Mouse (Mus musculus) liver, embryonic 13.5 days (tissue): ENCODE measurements around the gene Gpr18. TPM values are rescaled to one million over a fixed set of nuclear protein-coding genes. Genes with fewer than 3 reads are reported as not detected.

Source experiments
- ATAC-seq: fragments of 200-750 bp; cut with Nextera tagmentation; 2 replicates; pipeline ENCODE4 v1.8.0; 2017; ENCODE audit warnings: low read depth, mild to moderate bottlenecking, moderate number of reproducible peaks, moderate library complexity
- DNase-seq: peaks from one replicate; pipeline ENCODE4 v3.0.0; 2022
- H3K27ac ChIP-seq: fragments of 300-500 bp; sonication (generic); 2 replicates; pipeline ENCODE4 v1.5.1; 2015; ENCODE audit warnings: moderate library complexity, mild to moderate bottlenecking, inconsistent platforms
- H3K27me3 ChIP-seq: fragments of 300-500 bp; sonication (generic); 2 replicates; pipeline ENCODE4 v1.6.1; 2015; ENCODE audit warnings: mild to moderate bottlenecking, inconsistent platforms
- H3K36me3 ChIP-seq: fragments of 300-500 bp; sonication (generic); 2 replicates; pipeline ENCODE4 v1.6.1; 2015; ENCODE audit warnings: mild to moderate bottlenecking, inconsistent platforms
- H3K4me1 ChIP-seq: fragments of 300-500 bp; sonication (generic); replicated peaks from 2 replicates; pipeline ENCODE4 v1.6.1; 2015; ENCODE audit warnings: inconsistent platforms
- H3K4me2 ChIP-seq: fragments of 300-500 bp; sonication (generic); 2 replicates; pipeline ENCODE4 v1.6.1; 2015; ENCODE audit warnings: inconsistent platforms, mild to moderate bottlenecking, moderate library complexity
- H3K4me3 ChIP-seq: fragments of 300-500 bp; sonication (generic); replicated peaks from 2 replicates; pipeline ENCODE4 v1.5.1; 2015; ENCODE audit warnings: mild to moderate bottlenecking, inconsistent platforms
- H3K9ac ChIP-seq: fragments of 300-500 bp; sonication (generic); 2 replicates; pipeline ENCODE4 v1.6.1; 2015; ENCODE audit warnings: mild to moderate bottlenecking, inconsistent platforms
- H3K9me3 ChIP-seq: fragments of 300-500 bp; sonication (generic); replicated peaks from 2 replicates; pipeline ENCODE4 v1.6.1; 2016; ENCODE audit warnings: inconsistent platforms
- WGBS: fragments of 180-500 bp; shearing (Covaris S2); methylation state at CpG from one replicate; pipeline ENCODE4 v1.1.7; 2015; ENCODE audit not compliant: insufficient replicate concordance; 5-methylcytosine and 5-hydroxymethylcytosine counted together
- polyA plus RNA-seq: library from polyadenylated mRNA; unstranded; fragments of >200 nt; fragmentation: Nextera tagmentation; extraction: Ambion mirVana; gene quantifications from 2 replicates; pipeline ENCODE4 v1.2.1, GENCODE M21; 2015

The Gpr18 gene
- polyA plus RNA-seq, 1 experiment from 2014 or later = not detected

DNA sequence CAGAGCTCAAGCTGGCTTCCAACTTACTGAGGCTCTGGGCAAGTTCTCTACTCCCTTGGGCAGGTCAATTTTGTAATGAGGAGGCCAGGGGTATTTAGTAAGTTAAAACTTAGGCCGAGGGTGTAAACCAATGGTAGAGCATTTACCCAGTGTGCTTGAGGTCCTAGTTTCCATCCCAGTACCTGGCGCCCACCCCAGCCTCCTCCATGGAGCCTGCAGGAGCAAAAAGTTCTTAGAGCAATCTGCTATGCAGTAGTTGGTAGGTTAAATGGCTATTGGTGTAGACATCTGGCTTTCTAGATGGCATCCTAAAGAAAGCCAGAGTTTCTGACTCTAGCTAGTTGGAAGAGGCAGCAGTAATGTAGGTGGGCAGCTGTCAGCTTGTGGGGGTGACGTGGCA, 33.9 kb upstream of the Gpr18 start:
- H3K27me3 ChIP-seq = no peaks in the 10 kb centered on the region
- 64% methylated on average over 3 of the region's 3 CpGs for WGBS
- ATAC-seq (no peak), DNase-seq (no peak)
- no peak overlapping the region for H3K4me2 ChIP-seq
- H3K9ac ChIP-seq = no peak overlapping the region
- no peak overlapping the region for H3K27ac ChIP-seq
- no peak overlapping the region for H3K4me3 ChIP-seq
- peaks cover 20% of the 10 kb centered on the region for H3K4me1 ChIP-seq
- H3K36me3 ChIP-seq = peaks cover 4% of the 10 kb centered on the region; the same call in 1 of the 2 replicates
- H3K9me3 ChIP-seq = no peaks in the 10 kb centered on the region

DNA sequence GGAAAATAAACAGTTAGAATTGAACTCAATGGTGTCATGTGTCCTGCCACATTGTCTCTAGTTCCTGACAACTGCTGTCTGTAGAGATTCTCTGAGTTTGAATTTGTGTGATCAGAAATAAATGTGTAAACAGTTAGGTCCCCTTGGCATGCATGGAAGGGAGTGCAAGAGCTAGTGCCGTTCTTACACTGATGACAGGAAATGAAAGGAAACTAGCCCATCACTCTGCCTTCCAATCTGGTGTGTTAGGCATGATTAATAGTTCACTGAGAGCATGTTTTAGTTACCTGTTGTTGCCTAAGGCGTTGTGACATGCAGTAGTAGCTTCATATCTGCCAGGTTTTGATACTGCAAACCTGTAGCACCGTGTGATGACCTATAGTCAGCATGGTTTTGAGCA, 32.4 kb upstream of the Gpr18 start:
- no peaks in the 10 kb centered on the region for H3K9me3 ChIP-seq
- H3K4me3 ChIP-seq = no peak overlapping the region
- WGBS = 61% methylated on average over 3 of the region's 3 CpGs
- no peak for DNase-seq
- H3K9ac ChIP-seq = no peak overlapping the region
- no peak overlapping the region for H3K4me2 ChIP-seq
- H3K27ac ChIP-seq = no peak overlapping the region
- 0 out of 2 replicates have a peak, but pooled peaks cover 3% of the 10 kb centered on the region for H3K36me3 ChIP-seq
- H3K27me3 ChIP-seq = no peaks in the 10 kb centered on the region
- no peak for ATAC-seq
- H3K4me1 ChIP-seq = peaks cover 20% of the 10 kb centered on the region

DNA sequence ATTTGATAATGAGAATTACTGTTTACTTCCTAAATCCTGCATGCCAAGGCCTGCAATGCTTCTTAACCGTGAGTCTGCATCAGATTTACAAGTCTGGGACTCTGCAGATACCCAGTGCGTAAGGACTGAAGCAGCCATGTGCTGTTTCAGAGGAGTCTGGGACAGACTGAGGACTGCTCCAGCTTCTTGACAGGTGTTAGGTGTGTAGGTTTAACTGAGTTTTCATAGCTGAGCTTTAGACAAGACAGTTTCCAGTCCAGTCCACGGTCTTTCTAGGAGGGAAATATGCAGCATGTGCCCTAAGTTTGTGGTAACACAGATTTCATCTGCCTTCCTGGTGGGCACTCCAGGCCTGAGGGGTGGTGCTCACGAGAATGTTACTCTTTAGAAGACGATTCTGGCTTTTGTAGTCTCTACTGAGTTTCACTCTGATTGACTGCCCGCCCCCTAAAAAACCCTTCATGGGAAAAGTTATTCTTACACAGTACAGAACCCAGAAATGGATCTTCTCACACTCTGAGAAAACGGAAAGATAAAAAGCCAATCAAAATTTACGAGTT, 31.7 kb upstream of the Gpr18 start:
- Histone ChIP-seq H3K27me3 (no peaks in the 10 kb centered on the region), H3K9me3 (no peaks in the 10 kb centered on the region), H3K27ac (no peak overlapping the region), H3K4me2 (no peak overlapping the region), H3K9ac (no peak overlapping the region), H3K4me3 (no peak overlapping the region), H3K36me3 (no peaks in the 10 kb centered on the region), H3K4me1 (peaks cover 20% of the 10 kb centered on the region)
- ATAC-seq (no peak), DNase-seq (no peak)
- 59% methylated on average over 8 of the region's 8 CpGs for WGBS

DNA sequence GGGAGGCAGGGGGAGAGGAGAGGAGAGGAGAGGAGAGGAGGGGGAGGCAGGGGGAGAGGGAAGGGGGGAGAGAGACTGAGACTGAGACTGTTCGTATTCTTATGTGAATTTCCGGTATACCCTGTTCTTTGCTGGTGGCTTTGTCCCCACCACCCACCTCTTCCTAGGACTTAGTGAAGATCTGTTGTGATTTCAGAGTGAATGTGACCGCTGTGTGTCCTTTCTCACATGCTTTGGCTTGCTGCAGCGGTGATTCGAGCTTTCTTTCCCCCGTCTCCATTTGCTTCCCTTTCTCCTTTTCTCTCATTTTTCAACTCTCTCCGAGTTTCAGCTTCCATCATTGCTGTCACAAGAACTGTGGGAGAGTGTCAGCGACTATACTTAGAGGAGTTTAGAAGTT, 31.1 kb upstream of the Gpr18 start:
- H3K9ac ChIP-seq = no peak overlapping the region
- ATAC-seq (no peak), DNase-seq (no peak)
- no peak overlapping the region for H3K4me2 ChIP-seq
- H3K36me3 ChIP-seq = no peaks in the 10 kb centered on the region
- H3K27me3 ChIP-seq = no peaks in the 10 kb centered on the region
- no peak overlapping the region for H3K27ac ChIP-seq
- WGBS = 66% methylated on average over 8 of the region's 8 CpGs
- H3K4me1 ChIP-seq = peaks cover 15% of the 10 kb centered on the region
- no peak overlapping the region for H3K4me3 ChIP-seq
- no peaks in the 10 kb centered on the region for H3K9me3 ChIP-seq

DNA sequence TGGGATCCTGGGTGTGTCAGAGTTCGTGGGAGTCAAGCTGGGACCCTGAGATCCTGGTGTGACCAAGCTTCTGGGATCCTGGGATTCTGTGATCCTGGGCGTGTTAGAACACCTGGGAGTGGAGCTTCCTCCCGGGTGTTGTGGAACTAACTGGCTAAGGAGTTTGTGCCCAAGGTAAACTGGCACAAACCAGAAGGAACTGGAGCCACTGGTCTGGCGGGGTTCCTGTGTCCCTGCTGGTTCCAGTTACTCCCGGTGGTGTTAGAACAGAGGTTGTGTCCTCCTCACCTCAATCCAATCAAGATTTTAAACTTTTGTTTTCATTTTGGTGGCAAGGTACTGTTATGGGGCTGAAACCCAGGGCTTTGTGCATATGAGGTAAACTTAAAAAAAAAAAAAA, 30.6 kb upstream of the Gpr18 start:
- WGBS = 58% methylated on average over 5 of the region's 5 CpGs
- no peak overlapping the region for H3K4me3 ChIP-seq
- no peak overlapping the region for H3K27ac ChIP-seq
- no peak for ATAC-seq
- no peak overlapping the region for H3K9ac ChIP-seq
- peaks cover 9% of the 10 kb centered on the region for H3K4me1 ChIP-seq
- H3K27me3 ChIP-seq = no peaks in the 10 kb centered on the region
- DNase-seq = no peak
- H3K4me2 ChIP-seq = no peak overlapping the region
- H3K9me3 ChIP-seq = no peaks in the 10 kb centered on the region
- no peaks in the 10 kb centered on the region for H3K36me3 ChIP-seq

DNA sequence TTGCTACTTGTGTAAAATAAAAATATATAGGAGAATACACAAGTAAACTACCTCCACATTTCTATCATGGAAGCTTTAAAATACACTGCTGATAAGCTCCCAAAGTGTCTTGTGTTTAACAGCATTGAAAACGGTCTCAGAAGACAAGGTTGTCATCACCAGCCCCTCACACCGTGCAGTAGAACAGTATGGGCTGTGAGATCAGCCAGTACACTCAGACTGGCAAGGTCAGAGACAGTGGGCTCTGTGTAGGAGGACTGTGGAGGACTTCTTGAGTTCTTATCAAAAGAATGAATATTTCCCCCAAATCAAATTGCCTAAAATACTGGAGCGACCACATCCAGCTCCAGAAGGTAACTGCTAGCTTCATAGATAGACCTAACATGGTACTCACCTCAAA, 24.0 kb upstream of the Gpr18 start:
- 0 out of 2 replicates have a peak, but pooled peaks cover 8% of the 10 kb centered on the region for H3K36me3 ChIP-seq
- 70% methylated on average over 3 of the region's 3 CpGs for WGBS
- H3K27ac ChIP-seq = no peak overlapping the region
- no peak overlapping the region for H3K9ac ChIP-seq
- no peak for DNase-seq
- H3K4me1 ChIP-seq = peaks cover 5% of the 10 kb centered on the region
- no peak for ATAC-seq
- no peaks in the 10 kb centered on the region for H3K9me3 ChIP-seq
- no peak overlapping the region for H3K4me3 ChIP-seq
- no peak overlapping the region for H3K4me2 ChIP-seq
- no peaks in the 10 kb centered on the region for H3K27me3 ChIP-seq

DNA sequence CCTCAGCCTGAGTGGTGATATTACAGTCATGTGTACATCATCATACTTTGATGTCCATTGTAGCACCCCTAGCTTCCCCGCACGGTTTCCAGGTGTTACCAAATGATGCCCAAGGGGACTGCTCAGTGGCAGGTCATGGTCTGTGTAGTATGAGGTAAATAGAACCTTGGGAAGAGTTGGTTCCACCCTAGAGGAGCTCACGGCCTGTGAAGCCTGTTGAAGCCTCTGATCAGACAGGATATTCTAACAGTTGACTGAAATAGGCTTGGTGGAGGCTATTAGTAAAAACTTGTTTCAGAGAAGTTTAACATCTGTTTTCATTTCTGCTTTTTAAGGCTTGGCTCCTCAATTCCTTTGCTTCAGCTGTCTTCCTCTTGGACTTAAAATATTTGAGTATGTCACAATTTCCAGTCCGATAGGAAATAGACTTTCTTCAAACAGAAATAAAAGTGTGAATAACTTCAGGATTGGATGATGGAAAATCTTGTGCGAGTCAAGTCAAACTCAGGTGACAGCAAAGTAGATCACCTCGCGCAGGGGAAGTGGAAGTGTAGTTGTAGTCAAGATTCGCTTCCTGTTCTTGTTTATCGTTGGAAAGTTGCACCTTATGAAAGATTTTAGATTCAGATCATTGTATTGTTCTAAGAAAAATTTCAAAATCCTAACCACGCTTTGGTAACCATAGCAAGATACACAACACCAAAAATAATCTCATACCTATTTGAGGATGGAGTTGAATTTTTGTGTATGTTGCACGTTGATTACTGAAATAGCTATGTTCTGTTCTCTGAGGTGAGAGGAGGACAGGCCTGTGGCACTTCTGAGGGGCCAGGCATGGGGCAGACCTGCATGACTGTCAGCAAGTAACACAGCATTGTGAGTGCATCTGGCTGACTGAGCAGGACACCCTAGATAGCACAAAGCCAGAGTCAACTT, 22.9 kb upstream of the Gpr18 start:
- peaks cover 9% of the 10 kb centered on the region for H3K4me1 ChIP-seq
- H3K36me3 ChIP-seq = peaks cover 15% of the 10 kb centered on the region; the same call in 1 of the 2 replicates
- H3K27ac ChIP-seq = no peak overlapping the region
- 68% methylated on average over 11 of the region's 11 CpGs for WGBS
- H3K9me3 ChIP-seq = no peaks in the 10 kb centered on the region
- H3K4me3 ChIP-seq = no peak overlapping the region
- no peak overlapping the region for H3K9ac ChIP-seq
- H3K4me2 ChIP-seq = no peak overlapping the region
- DNase-seq (no peak), ATAC-seq (no peak)
- H3K27me3 ChIP-seq = no peaks in the 10 kb centered on the region

DNA sequence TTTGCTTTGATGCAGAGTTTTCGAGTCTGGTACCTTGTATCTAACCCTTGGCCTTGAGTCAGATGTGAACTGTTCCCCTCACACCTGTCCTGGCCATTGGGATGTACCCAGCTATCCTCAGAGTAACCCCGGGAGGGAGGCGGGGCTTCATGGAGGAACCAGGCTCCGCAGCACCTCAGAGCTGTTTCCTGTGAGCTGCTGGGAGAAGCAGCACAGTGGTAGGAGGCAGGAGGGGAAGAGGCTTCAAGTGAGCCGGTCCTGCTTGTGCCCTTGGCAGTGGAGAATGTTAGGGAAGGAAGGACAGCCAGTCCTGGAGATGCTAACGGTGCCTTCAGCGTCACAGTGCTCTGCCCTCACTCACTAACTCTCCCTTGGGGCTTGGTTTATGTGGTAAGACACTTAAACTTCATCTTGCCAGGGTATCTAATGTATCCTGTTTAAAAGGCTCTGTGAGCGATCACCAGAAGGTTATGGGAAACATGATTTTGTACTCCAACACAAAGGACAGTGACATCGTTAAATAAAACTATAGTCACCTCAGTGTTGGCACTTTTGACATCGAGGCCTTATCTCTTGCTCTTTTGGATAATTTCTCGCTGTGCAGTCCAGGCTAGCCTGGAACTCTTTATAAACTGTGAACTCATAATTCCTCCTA, 22.1 kb upstream of the Gpr18 start:
- no peak overlapping the region for H3K4me3 ChIP-seq
- no peak for ATAC-seq
- H3K9me3 ChIP-seq = no peaks in the 10 kb centered on the region
- peaks cover 11% of the 10 kb centered on the region for H3K4me1 ChIP-seq
- WGBS = 43% methylated on average over 11 of the region's 11 CpGs
- H3K27ac ChIP-seq = peak overlapping the region; percentile 20; the same call in 1 of the 2 replicates
- DNase-seq = no peak
- H3K4me2 ChIP-seq = no peak overlapping the region
- H3K9ac ChIP-seq = no peak overlapping the region
- H3K36me3 ChIP-seq = peaks cover 15% of the 10 kb centered on the region; the same call in 1 of the 2 replicates
- no peaks in the 10 kb centered on the region for H3K27me3 ChIP-seq

DNA sequence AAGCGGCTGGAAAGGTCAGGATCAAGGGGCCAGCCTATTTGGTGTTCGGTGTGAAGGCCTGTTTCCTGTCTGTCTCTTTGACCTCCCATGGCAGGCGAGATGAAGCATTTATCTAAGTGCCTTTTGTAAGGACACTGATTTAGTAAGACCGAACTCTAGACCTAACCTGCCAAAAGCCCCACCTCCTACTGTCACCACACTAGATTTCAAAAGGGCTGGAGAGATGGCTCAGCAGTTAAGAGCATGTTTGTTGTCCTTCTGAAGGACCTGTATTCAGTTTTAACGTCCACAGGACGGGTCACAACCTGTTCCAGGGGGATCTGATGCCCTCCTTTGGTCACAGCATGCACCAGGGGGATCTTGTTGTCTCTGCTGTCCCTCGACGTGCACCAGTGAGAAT, 21.3 kb upstream of the Gpr18 start:
- Histone ChIP-seq H3K27me3 (no peaks in the 10 kb centered on the region), H3K9ac (no peak overlapping the region), H3K4me2 (no peak overlapping the region), H3K4me3 (no peak overlapping the region), H3K9me3 (no peaks in the 10 kb centered on the region), H3K36me3 (peaks cover 15% of the 10 kb centered on the region; the same call in 1 of the 2 replicates), H3K27ac (no peak overlapping the region), H3K4me1 (peaks cover 16% of the 10 kb centered on the region)
- ATAC-seq (no peak), DNase-seq (no peak)
- 63% methylated on average over 8 of the region's 8 CpGs for WGBS

DNA sequence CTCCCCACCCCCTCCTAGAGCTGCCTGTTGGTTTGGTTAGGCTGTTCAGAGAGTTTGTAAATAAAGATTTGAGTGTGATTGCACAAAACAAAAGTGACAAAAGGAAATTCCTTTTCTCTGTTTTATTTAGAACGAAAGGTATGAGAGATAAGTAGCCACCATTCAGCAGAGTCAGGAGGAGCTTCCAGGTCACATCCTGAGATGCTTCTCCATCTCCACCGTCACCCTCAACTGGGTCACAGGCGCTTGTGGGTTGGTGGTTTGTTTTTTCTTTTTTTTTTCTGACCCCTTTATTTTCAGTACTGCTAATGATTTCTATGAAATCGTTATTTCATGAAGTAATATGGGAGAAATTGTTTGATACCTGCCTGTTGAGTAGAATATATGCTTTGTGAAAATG, 20.8 kb upstream of the Gpr18 start:
- H3K27me3 ChIP-seq = no peaks in the 10 kb centered on the region
- ATAC-seq (no peak), DNase-seq (no peak)
- no peaks in the 10 kb centered on the region for H3K9me3 ChIP-seq
- peaks cover 21% of the 10 kb centered on the region for H3K4me1 ChIP-seq
- no peak overlapping the region for H3K27ac ChIP-seq
- no peak overlapping the region for H3K9ac ChIP-seq
- no peak overlapping the region for H3K4me2 ChIP-seq
- no peak overlapping the region for H3K4me3 ChIP-seq
- 77% methylated on average over 4 of the region's 4 CpGs for WGBS
- peaks cover 15% of the 10 kb centered on the region; the same call in 1 of the 2 replicates for H3K36me3 ChIP-seq

DNA sequence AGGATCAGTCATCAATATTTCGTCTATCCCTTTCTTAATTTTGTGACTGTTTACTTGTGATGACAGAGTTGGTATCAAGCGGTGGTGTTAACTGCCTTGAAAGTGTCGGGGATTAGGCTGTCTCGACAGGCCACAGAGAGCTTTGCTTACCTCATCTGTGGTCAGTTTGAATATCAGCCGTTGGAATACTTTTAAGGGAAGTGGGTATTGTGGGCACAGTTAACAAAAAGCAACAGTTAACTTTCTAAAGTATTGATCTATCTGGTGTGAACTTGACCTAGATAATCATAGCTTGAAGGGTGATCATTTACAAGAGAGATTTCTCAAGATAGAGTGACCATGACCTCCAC, 19.0 kb upstream of the Gpr18 start:
- no peak overlapping the region for H3K4me3 ChIP-seq
- 40% methylated on average over 5 of the region's 5 CpGs for WGBS
- DNase-seq (no peak), ATAC-seq (no peak)
- H3K4me2 ChIP-seq = no peak overlapping the region
- H3K9me3 ChIP-seq = no peaks in the 10 kb centered on the region
- no peak overlapping the region for H3K27ac ChIP-seq
- H3K9ac ChIP-seq = no peak overlapping the region
- H3K27me3 ChIP-seq = no peaks in the 10 kb centered on the region
- H3K36me3 ChIP-seq = peaks cover 15% of the 10 kb centered on the region; the same call in 1 of the 2 replicates
- H3K4me1 ChIP-seq = peaks cover 30% of the 10 kb centered on the region
